Mouse (Mus musculus) retina, embryonic 14.5 days (tissue): Measurements from ENCODE around the gene H2-Q1.
"Not testable (repeated sequence)": the region's sequence is repeated elsewhere in the genome, so short reads cannot be mapped to it uniquely, and the experiment has no call there.

Experiments
- DNase-seq: peaks from one replicate; pipeline ENCODE4 v3.0.0-alpha.2; 2015; ENCODE audit warnings: low spot score

Gene H2-Q1

GRCm38 (mm10) chr17:35342711-35343476 lies 22.7 kb downstream of the H2-Q1 start:
- no peak for DNase-seq

GRCm38 (mm10) chr17:35347659-35348058 lies 27.5 kb downstream of the H2-Q1 start:
- DNase-seq = not testable (repeated sequence)

GRCm38 (mm10) chr17:35353275-35353674 lies 33.1 kb downstream of the H2-Q1 start:
- DNase-seq = not testable (repeated sequence)

GRCm38 (mm10) chr17:35354071-35354470 lies 33.9 kb downstream of the H2-Q1 start:
- DNase-seq = no peak

GRCm38 (mm10) chr17:35357086-35357485 lies 36.9 kb downstream of the H2-Q1 start:
- DNase-seq = no peak

GRCm38 (mm10) chr17:35358763-35359469 lies 38.7 kb downstream of the H2-Q1 start:
- no peak for DNase-seq

GRCm38 (mm10) chr17:35359470-35359862 lies 39.3 kb downstream of the H2-Q1 start:
- no peak for DNase-seq
